Mouse (Mus musculus) kidney, embryonic 15.5 days (tissue): ENCODE results near the gene Dph7. TPM values are rescaled to one million over a fixed set of nuclear protein-coding genes. Genes with fewer than 3 reads are reported as not detected.
"Not testable (repeated sequence)": the region's sequence is repeated elsewhere in the genome, so short reads cannot be mapped to it uniquely, and the experiment has no call there.

Experiments used
- ATAC-seq: fragments of 200-750 bp; cut with Nextera tagmentation; replicated peaks from 2 replicates; pipeline ENCODE4 v1.8.0; 2017; ENCODE audit warnings: moderate TSS enrichment; ENCODE audit not compliant: low FRiP score
- H3K27ac ChIP-seq: fragments of 300-500 bp; sonication (generic); 2 replicates; pipeline ENCODE4 v1.5.1; 2015; ENCODE audit warnings: mild to moderate bottlenecking, inconsistent platforms
- H3K27me3 ChIP-seq: fragments of 300-500 bp; sonication (generic); 2 replicates; pipeline ENCODE4 v1.6.1; 2015; ENCODE audit warnings: inconsistent platforms
- H3K36me3 ChIP-seq: fragments of 300-500 bp; sonication (generic); 2 replicates; pipeline ENCODE4 v1.6.1; 2015; ENCODE audit warnings: inconsistent platforms
- H3K4me1 ChIP-seq: fragments of 300-500 bp; sonication (generic); 2 replicates; pipeline ENCODE4 v1.6.1; 2015; ENCODE audit warnings: inconsistent platforms
- H3K4me2 ChIP-seq: fragments of 300-500 bp; sonication (generic); 2 replicates; pipeline ENCODE4 v1.6.1; 2015; ENCODE audit warnings: moderate library complexity, mild to moderate bottlenecking, inconsistent platforms
- H3K4me3 ChIP-seq: fragments of 300-500 bp; sonication (generic); replicated peaks from 2 replicates; pipeline ENCODE4 v1.5.1; 2015; ENCODE audit warnings: mild to moderate bottlenecking, inconsistent platforms
- H3K9ac ChIP-seq: fragments of 300-500 bp; sonication (generic); 2 replicates; pipeline ENCODE4 v1.6.1; 2015; ENCODE audit warnings: mild to moderate bottlenecking, inconsistent platforms
- H3K9me3 ChIP-seq: fragments of 300-500 bp; sonication (generic); replicated peaks from 2 replicates; pipeline ENCODE4 v1.6.1; 2016; ENCODE audit warnings: inconsistent platforms
- WGBS: fragments of 180-500 bp; shearing (Covaris S2); methylation state at CpG from one replicate; pipeline ENCODE4 v1.1.7; 2015; ENCODE audit warnings: mixed read lengths; 5-methylcytosine and 5-hydroxymethylcytosine counted together
- polyA plus RNA-seq: library from polyadenylated mRNA; unstranded; fragments of >200 nt; fragmentation: Nextera tagmentation; extraction: Ambion mirVana; gene quantifications from 2 replicates; pipeline ENCODE4 v1.2.1, GENCODE M21; 2015

Dph7 gene
- polyA plus RNA-seq, 1 experiment from 2014 or later: 29.5 TPM

DNA sequence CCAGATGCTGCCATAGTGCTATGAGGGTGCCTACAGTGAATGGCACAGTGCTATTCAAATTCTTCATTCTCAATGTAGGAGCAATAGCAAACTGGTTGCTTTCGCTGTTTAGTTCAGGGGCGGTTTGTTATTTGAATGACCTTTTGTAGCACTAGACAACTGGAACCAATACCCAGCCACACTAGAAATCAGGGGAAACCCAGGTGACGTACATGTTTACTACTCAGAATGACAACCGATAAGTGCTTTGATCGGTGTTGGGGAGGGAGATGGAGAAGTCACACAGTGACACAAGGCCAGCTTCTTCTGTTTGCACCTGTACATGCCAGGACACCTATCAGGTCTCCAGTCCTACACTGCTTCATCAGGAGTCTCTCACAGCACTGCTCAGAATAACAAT lies 32.6 kb upstream of the Dph7 start:
- H3K4me2 ChIP-seq: no peak overlapping the region
- peaks cover 29% of the 10 kb centered on the region for H3K4me1 ChIP-seq
- H3K27ac ChIP-seq: peak overlapping the region; percentile 83; the same call in 1 of the 2 replicates
- H3K36me3 ChIP-seq: peaks cover 5% of the 10 kb centered on the region; the same call in 1 of the 2 replicates
- 94% methylated on average over 5 of the region's 5 CpGs for WGBS
- no peaks in the 10 kb centered on the region for H3K9me3 ChIP-seq
- ATAC-seq: no peak
- H3K9ac ChIP-seq: no peak overlapping the region
- H3K4me3 ChIP-seq: no peak overlapping the region
- no peaks in the 10 kb centered on the region for H3K27me3 ChIP-seq

DNA sequence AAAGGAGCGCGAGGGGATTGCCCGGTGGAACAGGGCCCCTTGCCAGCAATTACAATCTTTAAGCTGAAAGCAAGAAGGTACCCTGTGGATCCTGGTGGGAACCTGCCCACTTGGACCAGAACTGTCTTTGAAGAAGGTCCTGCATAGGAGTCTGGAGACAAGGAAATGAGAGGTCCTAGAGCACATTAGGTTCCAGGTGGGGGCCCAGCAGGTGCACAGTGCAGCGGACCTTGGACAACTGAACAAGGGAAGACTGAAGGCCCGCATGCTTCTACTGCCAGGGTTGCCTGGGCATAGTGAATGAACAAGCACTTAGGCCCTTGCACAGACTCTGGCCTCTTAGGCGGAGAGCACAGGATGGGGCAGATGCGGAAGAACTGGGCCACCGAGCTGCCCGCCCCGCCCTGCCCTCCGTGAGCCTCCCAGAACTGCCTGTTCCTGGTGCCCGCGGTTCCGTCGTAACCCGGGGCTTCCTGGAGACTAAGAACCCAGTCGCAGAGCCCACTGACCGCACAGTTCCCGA lies 27.7 kb upstream of the Dph7 start:
- peak overlapping the region; percentile 76 for H3K4me3 ChIP-seq
- peak overlapping the region; percentile 98 for H3K4me2 ChIP-seq
- no peaks in the 10 kb centered on the region for H3K36me3 ChIP-seq
- H3K9me3 ChIP-seq: no peaks in the 10 kb centered on the region
- 0 out of 2 replicates have a peak, but pooled peaks cover 3% of the 10 kb centered on the region for H3K27me3 ChIP-seq
- WGBS: 4% methylated on average over 15 of the region's 19 CpGs
- peak overlapping the region; percentile 89 for H3K27ac ChIP-seq
- peak; percentile 75 for ATAC-seq
- peaks cover 23% of the 10 kb centered on the region for H3K4me1 ChIP-seq
- H3K9ac ChIP-seq: peak overlapping the region; percentile 73

DNA sequence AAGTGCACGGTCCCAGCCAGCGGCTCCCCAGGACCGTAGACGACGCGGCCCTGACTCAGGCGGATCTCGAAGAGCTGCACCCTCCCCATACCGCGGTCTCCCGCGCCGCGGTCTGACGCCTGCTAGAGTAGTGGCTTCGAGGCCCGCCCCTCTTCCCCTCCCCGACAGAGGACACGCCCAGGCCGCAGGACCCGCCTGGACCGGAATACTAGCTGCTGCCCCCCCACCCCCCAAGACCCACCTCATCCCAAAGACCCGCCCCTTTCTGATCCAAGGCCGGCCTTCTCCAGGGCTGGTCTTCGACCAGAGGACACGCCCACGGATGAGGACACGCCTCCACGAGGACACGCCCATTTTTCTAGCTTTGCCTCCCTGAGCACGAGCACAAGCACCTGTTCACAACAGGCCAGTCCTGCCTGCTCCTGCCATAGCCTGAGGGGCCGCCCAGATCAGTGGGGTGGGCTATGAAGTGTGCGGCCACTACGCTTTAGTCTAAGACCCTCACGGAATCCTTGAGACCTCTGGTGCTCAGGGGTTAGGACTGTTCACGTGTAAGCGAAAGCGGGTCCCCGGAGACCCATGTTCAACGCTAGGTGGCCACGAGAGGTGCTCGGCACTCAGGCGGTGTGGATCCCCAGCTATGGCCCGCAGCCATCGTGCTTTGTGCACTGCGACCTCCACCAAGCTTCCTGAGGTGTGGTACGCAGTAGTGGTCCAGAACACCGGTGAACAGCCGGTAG lies 27.0 kb upstream of the Dph7 start, which contains the start of gene Arrdc1:
Gene Arrdc1 (minus strand): TSS at position 196 of the 740 bp plus-strand sequence.
- peak within 1 kb of the TSS; percentile 98 for H3K4me2 ChIP-seq
- H3K27ac ChIP-seq: peak within 1 kb of the TSS; percentile 89
- no peaks in the 10 kb centered on the region for H3K9me3 ChIP-seq
- 0 out of 2 replicates have a peak, but pooled peaks cover 3% of the 10 kb centered on the region for H3K27me3 ChIP-seq
- H3K36me3 ChIP-seq: no peaks in the 10 kb centered on the region
- peak within 1 kb of the TSS; percentile 76 for H3K4me3 ChIP-seq
- peak; percentile 96 for ATAC-seq
- WGBS: under 1% methylated on average over 49 of the region's 49 CpGs
- peak within 1 kb of the TSS; percentile 73 for H3K9ac ChIP-seq
- peaks cover 23% of the 10 kb centered on the region for H3K4me1 ChIP-seq

DNA sequence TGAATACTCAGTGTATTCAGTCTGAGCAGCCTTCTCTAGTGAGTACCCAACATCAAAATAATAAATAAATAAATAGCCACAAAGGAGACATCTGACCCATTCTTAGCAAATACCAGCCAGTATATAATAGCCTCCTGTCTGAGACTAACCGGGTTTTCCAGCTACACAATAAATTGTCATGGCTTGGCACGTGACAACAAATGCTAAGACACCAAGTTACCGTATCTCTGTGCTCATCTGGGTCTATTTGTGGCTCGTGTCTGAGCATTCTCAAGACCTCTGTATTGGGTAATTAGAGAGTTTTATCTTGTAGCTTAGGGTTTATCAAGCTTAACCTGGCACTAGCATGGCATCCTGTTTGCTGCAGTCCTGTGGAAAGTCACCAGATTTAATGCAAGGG lies 20.1 kb upstream of the Dph7 start:
- ATAC-seq: no peak
- no peak overlapping the region for H3K9ac ChIP-seq
- no peak overlapping the region for H3K27ac ChIP-seq
- 69% methylated on average over 4 of the region's 4 CpGs for WGBS
- H3K4me3 ChIP-seq: no peak overlapping the region
- H3K9me3 ChIP-seq: no peaks in the 10 kb centered on the region
- H3K4me1 ChIP-seq: no peaks in the 10 kb centered on the region
- no peak overlapping the region for H3K4me2 ChIP-seq
- H3K36me3 ChIP-seq: no peaks in the 10 kb centered on the region
- H3K27me3 ChIP-seq: 0 out of 2 replicates have a peak, but pooled peaks cover under 1% of the 10 kb centered on the region

DNA sequence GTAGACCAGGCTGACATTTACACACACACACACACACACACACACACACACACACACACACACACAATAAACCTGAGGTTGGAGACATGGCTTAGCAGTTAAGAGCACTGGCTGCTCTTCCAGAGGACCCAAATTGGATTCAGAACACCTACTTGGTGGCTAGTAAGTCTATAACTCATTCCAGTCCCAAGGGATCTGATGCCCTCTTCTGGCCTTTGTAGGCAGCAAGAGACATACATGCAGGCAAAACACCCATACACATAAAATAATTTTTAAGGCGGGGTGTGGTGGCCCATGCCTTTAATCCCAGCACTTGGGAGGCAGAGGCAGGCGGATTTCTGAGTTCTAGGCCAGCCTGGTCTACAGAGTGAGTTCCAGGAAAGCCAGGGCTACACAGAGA lies 17.9 kb upstream of the Dph7 start:
- H3K36me3 ChIP-seq, ATAC-seq, H3K4me2 ChIP-seq, H3K27ac ChIP-seq, H3K4me3 ChIP-seq, H3K4me1 ChIP-seq, H3K9ac ChIP-seq, H3K27me3 ChIP-seq, H3K9me3 ChIP-seq: not testable (repeated sequence)
- WGBS: 52% methylated on average over 2 of the region's 2 CpGs

DNA sequence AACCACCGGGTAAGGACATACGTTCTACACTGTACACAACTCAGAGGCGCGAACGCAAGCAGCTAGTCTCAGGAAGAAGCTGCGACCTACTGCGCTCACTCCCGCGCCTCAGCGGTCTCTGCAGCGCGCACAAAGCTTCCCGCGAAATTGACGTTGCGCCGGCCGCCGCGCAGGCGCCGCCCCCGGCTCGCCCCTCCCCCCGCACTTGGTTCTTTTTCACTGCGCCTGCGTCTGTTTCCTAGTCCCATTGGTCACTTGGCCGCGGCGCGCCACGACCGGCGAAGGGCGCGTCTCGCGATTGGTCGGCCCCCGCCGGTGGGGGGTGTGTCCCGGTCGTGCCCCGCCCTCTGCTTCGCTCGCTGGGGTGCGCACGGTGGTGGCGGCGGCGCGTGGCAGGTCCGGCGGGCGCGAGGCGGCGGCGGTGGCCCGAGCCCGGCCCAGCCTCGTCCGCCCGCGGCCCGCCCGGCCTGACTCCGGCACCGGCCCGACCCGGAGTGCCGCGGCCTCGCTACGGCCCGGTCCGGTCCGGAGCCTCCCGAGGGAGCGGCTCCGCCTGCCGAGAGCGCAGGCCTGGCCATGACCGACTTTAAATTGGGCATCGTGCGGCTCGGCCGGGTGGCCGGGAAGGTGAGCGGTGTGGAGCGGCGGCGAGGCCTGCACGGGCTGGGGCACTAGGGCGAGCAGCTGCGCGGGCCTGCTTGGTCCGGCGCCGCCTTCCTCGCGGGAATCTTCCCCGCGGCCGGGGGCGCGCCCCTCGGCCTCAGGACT lies 12.6 kb upstream of the Dph7 start, which contains the start of gene Zmynd19:
Gene Zmynd19 (plus strand): TSS at position 372 of the 768 bp plus-strand sequence.
- Histone ChIP-seq H3K27me3 (no peaks in the 10 kb centered on the region), H3K9ac (peak within 1 kb of the TSS; percentile 80), H3K27ac (peak within 1 kb of the TSS; percentile 78), H3K9me3 (no peaks in the 10 kb centered on the region), H3K4me3 (peak within 1 kb of the TSS; percentile 69), H3K4me2 (peak within 1 kb of the TSS; percentile 78), H3K36me3 (peaks cover 30% of the 10 kb centered on the region), H3K4me1 (peaks cover 16% of the 10 kb centered on the region)
- peak; percentile 99 for ATAC-seq
- under 1% methylated on average over 99 of the region's 108 CpGs for WGBS

DNA sequence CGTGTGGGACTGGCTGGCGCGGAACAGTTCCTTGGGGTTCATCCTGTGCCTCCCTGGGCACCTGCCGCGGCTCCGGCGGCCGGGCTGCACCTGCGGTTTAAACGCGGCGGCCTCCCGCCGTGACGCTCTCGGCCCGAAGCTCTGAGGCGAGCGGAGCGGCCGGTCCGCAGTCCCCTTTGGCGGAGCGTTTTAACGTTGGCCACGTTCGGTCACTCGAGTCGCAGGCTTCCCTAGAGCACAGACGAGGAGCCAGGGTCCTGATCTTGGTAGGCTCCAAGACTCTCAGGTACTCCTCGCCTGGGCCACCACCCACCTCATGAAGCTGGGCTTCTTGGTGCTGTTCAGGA lies 12.0 kb upstream of the Dph7 start:
- H3K36me3 ChIP-seq: peaks cover 35% of the 10 kb centered on the region
- H3K4me2 ChIP-seq: peak overlapping the region; percentile 78
- peak overlapping the region; percentile 78 for H3K27ac ChIP-seq
- no peaks in the 10 kb centered on the region for H3K27me3 ChIP-seq
- H3K9me3 ChIP-seq: no peaks in the 10 kb centered on the region
- no peak; the same call in none of the 2 replicates for ATAC-seq
- under 1% methylated on average over 31 of the region's 31 CpGs for WGBS
- H3K4me3 ChIP-seq: peak overlapping the region; percentile 69
- peaks cover 16% of the 10 kb centered on the region for H3K4me1 ChIP-seq
- peak overlapping the region; percentile 80 for H3K9ac ChIP-seq

DNA sequence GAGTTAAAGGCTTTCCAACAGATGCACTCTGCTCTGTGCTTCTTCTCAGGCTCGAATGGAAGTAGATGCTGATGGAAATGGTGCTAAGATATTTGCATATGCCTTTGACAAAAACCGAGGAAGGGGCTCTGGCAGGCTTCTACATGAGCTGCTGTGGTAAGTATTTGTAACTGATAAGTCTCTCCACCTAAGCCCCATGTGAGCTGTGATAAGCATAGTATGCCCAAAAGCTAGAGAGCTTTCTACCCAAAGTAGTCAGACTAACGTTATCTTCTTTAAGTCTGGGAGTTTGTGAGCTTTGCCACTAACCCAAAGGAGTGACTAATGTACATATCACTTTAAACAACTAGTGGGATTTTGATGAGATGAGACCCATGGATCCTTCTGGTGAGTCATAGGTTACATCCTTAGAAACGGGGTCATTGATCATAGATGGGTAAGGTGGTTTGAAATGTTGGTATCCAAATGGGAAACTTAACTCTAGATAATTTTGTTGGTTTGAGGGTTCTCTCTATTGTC lies 9.6 kb upstream of the Dph7 start:
- no peak for ATAC-seq
- 89% methylated on average over 4 of the region's 4 CpGs for WGBS
- Histone ChIP-seq H3K27me3 (no peaks in the 10 kb centered on the region), H3K4me1 (peaks cover 16% of the 10 kb centered on the region), H3K4me2 (no peak overlapping the region), H3K27ac (no peak overlapping the region), H3K9ac (no peak overlapping the region), H3K4me3 (no peak overlapping the region), H3K36me3 (peaks cover 60% of the 10 kb centered on the region), H3K9me3 (no peaks in the 10 kb centered on the region)

DNA sequence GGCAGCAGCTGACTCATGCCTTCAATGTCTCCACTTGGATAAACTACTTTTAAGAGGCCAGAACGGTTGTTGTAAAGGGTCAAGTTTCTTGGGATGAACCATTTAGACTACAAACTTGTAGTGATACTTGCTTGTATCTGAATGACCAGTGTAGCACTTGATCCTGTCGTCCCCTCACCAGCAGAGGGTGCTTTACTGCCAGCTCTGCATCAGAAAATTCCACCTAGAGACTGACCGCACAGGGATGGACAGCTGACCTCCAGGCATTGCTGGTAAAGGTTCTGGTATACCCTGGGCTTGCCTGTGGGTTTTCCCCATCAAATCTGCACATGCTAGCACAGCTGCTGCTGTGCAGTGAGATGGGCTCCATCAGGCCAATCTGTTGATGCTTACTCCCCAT lies 1.3 kb upstream of the Dph7 start:
- H3K4me2 ChIP-seq: no peak overlapping the region
- H3K4me1 ChIP-seq: peaks cover 10% of the 10 kb centered on the region
- H3K36me3 ChIP-seq: peaks cover 59% of the 10 kb centered on the region
- H3K27me3 ChIP-seq: no peaks in the 10 kb centered on the region
- 38% methylated on average over 3 of the region's 3 CpGs for WGBS
- H3K9me3 ChIP-seq: no peaks in the 10 kb centered on the region
- H3K27ac ChIP-seq: no peak overlapping the region
- H3K9ac ChIP-seq: no peak overlapping the region
- ATAC-seq: no peak
- H3K4me3 ChIP-seq: no peak overlapping the region

DNA sequence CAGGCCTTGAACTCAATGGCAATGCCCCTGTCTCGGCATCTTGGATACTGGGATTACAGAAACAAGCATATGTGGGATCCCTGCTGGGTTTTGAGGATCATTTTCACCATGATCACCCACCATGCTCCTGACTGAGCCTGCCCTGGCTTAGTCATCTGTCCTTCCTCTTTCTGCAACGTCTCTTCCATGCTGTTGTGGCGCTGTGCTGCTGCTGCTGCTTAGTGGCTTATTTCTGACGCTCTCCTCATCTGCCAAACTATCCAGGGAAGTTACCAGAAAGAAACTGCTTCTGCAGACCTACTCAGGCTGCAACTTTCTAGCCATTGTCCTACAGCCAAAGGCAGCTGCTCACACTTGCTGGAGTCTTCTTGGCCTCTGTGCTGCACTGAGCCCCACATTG lies 8.2 kb downstream of the Dph7 start:
- no peak for ATAC-seq
- H3K27ac ChIP-seq: no peak overlapping the region
- H3K36me3 ChIP-seq: peaks cover 75% of the 10 kb centered on the region
- H3K4me2 ChIP-seq: no peak overlapping the region
- 81% methylated on average over 4 of the region's 4 CpGs for WGBS
- no peak overlapping the region for H3K9ac ChIP-seq
- no peak overlapping the region for H3K4me3 ChIP-seq
- no peaks in the 10 kb centered on the region for H3K27me3 ChIP-seq
- peaks cover 12% of the 10 kb centered on the region for H3K4me1 ChIP-seq
- no peaks in the 10 kb centered on the region for H3K9me3 ChIP-seq

DNA sequence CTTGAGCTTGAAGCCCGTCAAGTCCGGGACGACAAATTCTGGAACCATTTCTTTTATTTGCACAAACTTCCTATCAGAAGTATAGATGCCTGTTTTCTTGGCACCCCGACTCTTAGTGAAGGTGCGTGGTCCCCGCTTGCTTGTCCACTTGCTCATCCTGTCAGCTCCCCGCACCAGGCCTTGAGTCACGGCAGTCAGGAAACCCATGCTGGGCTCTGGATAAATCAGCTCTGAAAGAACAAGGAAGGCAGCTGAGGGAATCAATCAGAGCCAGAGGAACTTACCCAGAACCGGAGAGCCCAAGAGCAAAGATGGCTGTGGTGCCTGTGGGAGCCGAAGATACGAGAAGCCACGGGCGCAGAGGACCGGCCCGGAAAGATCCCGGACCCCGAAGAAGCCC lies 12.3 kb downstream of the Dph7 start:
- Histone ChIP-seq H3K4me2 (peak overlapping the region; percentile 96), H3K9ac (peak overlapping the region; percentile 78), H3K4me1 (peaks cover 17% of the 10 kb centered on the region), H3K4me3 (peak overlapping the region; percentile 64), H3K36me3 (peaks cover 40% of the 10 kb centered on the region), H3K27ac (peak overlapping the region; percentile 97)
- under 1% methylated on average over 17 of the region's 17 CpGs for WGBS
- not testable (repeated sequence) for H3K9me3 ChIP-seq, ATAC-seq, H3K27me3 ChIP-seq
